Mouse (Mus musculus) right cerebral cortex, adult 2 months (tissue): ENCODE measurements at regions not wholly inside any gene's neighbourhood (a gene's known extent, or its start where the extent isn't known, plus 50 kb on each side); places are given as distances from the start of the nearest gene placed in this dataset.

Experiments used
- DNase-seq, 2 experiments: peaks; one replicate each; pipeline ENCODE4 v3.0.0; 2021 to 2022; ENCODE audit warnings: low spot score in 2 of 2

GRCm38 (mm10) chr7:59711741-59712140, 293.1 kb downstream of the Snurf start:
- DNase-seq = peak; percentile 65 to 74
